Mouse (Mus musculus) lung, postnatal 0 days (tissue): ENCODE results near the gene Gm17087. TPM values are rescaled to one million over a fixed set of nuclear protein-coding genes. Genes with fewer than 3 reads are reported as not detected.

Experiments used
- ATAC-seq: fragments of 200-750 bp; cut with Nextera tagmentation; 2 replicates; pipeline ENCODE4 v1.8.0; 2017; ENCODE audit warnings: moderate library complexity
- DNase-seq: peaks from one replicate; pipeline ENCODE4 v3.0.0-alpha.2; 2016; ENCODE audit warnings: low spot score
- H3K27ac ChIP-seq: fragments of 300-500 bp; sonication (generic); 2 replicates; pipeline ENCODE4 v1.5.1; 2014; ENCODE audit warnings: antibody characterized with exemption, mild to moderate bottlenecking, low read length, mixed read lengths
- H3K27me3 ChIP-seq: fragments of 300-500 bp; sonication (generic); replicated peaks from 2 replicates; pipeline ENCODE4 v1.6.1; 2014; ENCODE audit warnings: low read length, mixed read lengths; ENCODE audit not compliant: insufficient read depth
- H3K36me3 ChIP-seq: fragments of 300-500 bp; sonication (generic); 2 replicates; pipeline ENCODE4 v1.6.1; 2014; ENCODE audit warnings: low read length, mixed read lengths; ENCODE audit not compliant: insufficient read depth
- H3K4me1 ChIP-seq: fragments of 300-500 bp; sonication (generic); 2 replicates; pipeline ENCODE4 v1.6.1; 2014; ENCODE audit warnings: antibody characterized with exemption, low read depth, low read length, mixed read lengths; ENCODE audit not compliant: insufficient read depth
- H3K4me2 ChIP-seq: fragments of 300-500 bp; sonication (generic); replicated peaks from 2 replicates; pipeline ENCODE4 v1.6.1; 2014; ENCODE audit warnings: low read depth, mild to moderate bottlenecking, low read length, moderate library complexity, mixed read lengths
- H3K4me3 ChIP-seq: fragments of 300-500 bp; sonication (generic); 2 replicates; pipeline ENCODE4 v1.5.1; 2014; ENCODE audit warnings: low read depth, low read length
- H3K9ac ChIP-seq: fragments of 300-500 bp; sonication (generic); replicated peaks from 2 replicates; pipeline ENCODE4 v1.6.1; 2014; ENCODE audit warnings: low read depth, mild to moderate bottlenecking
- H3K9me3 ChIP-seq: fragments of 300-500 bp; sonication (generic); 2 replicates; pipeline ENCODE4 v1.6.1; 2016; ENCODE audit warnings: low read length, mixed read lengths
- CTCF ChIP-seq: IDR thresholded peaks from 2 replicates; pipeline ENCODE4 v1.5.1; 2016; ENCODE audit warnings: antibody characterized with exemption, mild to moderate bottlenecking
- EP300 ChIP-seq: IDR thresholded peaks from 2 replicates; pipeline ENCODE4 v1.6.1; 2016; ENCODE audit warnings: antibody characterized with exemption, mild to moderate bottlenecking, control low read depth
- WGBS: fragments of 180-500 bp; shearing (Covaris S2); extraction: QIAGEN DNeasy Blood & Tissue Kit; methylation state at CpG from one replicate; pipeline ENCODE4 v1.1.7; 2014; 5-methylcytosine and 5-hydroxymethylcytosine counted together
- polyA plus RNA-seq: library from polyadenylated mRNA; unstranded; fragments of >200 nt; fragmentation: Nextera tagmentation; extraction: Ambion mirVana; gene quantifications from 2 replicates; pipeline ENCODE4 v1.2.1, GENCODE M21; 2015

Gm17087 gene
- polyA plus RNA-seq, 1 experiment from 2014 or later = not detected

DNA sequence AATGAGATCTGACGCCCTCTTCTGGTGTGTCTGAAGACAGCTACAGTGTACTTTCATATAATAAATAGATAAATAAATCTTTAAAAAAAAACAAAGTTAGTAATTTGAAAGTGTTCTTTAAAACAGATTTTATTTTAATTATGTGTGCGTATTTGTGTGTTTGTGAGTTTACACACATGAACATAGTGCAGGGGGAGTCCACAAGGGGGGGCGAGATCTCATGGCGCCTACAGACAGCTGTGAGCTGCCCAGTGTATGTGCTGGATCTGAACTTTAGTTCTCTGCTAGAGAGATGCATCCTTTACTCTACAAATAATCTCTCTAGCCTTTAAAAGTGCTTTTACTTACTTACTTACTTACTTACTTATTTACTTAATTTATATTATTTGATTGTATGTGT, 18.0 kb downstream of the Gm17087 start:
- no peak overlapping the region for H3K9ac ChIP-seq
- ATAC-seq (no peak), DNase-seq (no peak)
- H3K27ac ChIP-seq = no peak overlapping the region
- H3K27me3 ChIP-seq = no peaks in the 10 kb centered on the region
- H3K4me1 ChIP-seq = no peaks in the 10 kb centered on the region
- H3K36me3 ChIP-seq = no peaks in the 10 kb centered on the region
- no peaks in the 10 kb centered on the region for H3K9me3 ChIP-seq
- WGBS = 80% methylated on average over 4 of the region's 4 CpGs
- H3K4me2 ChIP-seq = no peak overlapping the region
- TF ChIP-seq CTCF (no peak), EP300 (no peak)
- H3K4me3 ChIP-seq = no peak overlapping the region

DNA sequence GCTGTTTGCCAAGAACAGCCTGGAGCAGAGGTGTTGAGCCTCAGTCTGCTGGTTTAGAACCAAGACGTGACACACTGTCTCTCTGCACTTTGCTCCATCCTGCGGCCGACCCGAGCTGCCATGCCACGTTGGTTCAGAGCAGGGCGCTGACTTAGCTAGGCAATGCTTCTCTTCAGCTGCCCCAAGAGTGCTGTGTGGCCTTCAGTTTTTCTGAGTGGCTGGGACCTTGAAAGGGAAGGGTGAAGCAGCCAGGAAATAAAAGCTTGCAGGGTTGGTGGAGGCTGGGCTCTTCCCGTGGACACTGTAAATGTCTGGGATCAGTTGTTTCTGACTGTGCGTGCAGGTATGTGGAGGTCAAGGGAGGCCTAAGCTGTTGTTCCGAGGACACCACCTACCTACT, 20.4 kb downstream of the Gm17087 start:
- DNase-seq = no peak
- ATAC-seq = no peak
- Histone ChIP-seq H3K4me1 (no peaks in the 10 kb centered on the region), H3K9ac (no peak overlapping the region), H3K4me3 (no peak overlapping the region), H3K27ac (no peak overlapping the region), H3K27me3 (no peaks in the 10 kb centered on the region), H3K9me3 (no peaks in the 10 kb centered on the region), H3K4me2 (no peak overlapping the region), H3K36me3 (no peaks in the 10 kb centered on the region)
- TF ChIP-seq CTCF (no peak), EP300 (no peak)
- 81% methylated on average over 9 of the region's 9 CpGs for WGBS

DNA sequence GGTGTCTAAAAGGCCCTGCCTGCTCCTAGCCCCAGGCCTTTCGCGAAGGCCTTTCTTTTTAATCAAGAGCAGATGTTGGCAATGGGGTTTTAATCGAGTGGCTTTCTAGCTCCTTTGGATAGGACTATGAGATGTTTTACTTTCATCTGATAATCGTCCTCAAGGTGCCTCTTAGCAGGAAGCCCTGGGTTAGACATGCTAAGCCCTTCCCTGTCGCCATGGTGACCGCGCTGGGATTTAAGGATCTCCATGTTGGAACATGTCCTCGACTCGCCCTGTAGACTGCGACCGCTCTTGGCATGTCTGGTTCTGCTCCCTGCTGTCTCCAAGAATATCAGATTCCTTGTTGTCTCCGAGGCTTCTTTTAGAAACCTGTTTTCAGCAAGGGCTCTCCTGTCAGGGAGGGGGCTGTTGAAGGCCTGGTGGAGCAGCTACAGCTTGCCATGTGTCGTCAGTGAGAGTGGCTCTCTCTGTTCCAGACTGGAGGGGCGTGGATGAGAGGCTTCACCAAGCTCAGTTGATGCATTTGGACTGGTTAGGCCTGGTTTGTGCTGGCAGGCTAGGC, 24.7 kb downstream of the Gm17087 start:
- no peaks in the 10 kb centered on the region for H3K4me1 ChIP-seq
- H3K36me3 ChIP-seq = no peaks in the 10 kb centered on the region
- ATAC-seq (no peak), DNase-seq (no peak)
- TF ChIP-seq CTCF = no peak
- TF ChIP-seq EP300 = no peak
- no peak overlapping the region for H3K9ac ChIP-seq
- H3K27me3 ChIP-seq = no peaks in the 10 kb centered on the region
- no peak overlapping the region for H3K4me2 ChIP-seq
- 68% methylated on average over 14 of the region's 14 CpGs for WGBS
- H3K4me3 ChIP-seq = no peak overlapping the region
- H3K9me3 ChIP-seq = no peaks in the 10 kb centered on the region
- H3K27ac ChIP-seq = no peak overlapping the region

DNA sequence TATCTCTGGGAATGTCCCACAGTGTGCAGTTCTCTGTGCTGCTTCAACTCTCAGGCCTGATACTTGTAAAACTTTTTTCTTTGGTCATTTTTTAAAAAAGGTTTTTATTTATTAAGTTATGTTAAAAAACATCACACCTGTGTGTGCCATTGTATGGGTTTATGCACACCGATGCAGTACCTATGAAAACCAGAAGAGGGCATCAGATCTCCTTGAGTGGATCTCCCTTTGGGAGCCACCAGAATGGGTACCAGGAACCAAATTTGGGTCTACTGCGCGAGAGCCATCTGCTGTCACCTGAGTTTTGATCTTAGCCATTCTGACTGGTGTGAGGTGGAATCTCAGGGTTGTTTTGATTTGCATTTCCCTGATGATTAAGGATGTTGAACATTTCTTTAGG, 28.6 kb downstream of the Gm17087 start:
- Histone ChIP-seq H3K9ac (no peak overlapping the region), H3K4me3 (no peak overlapping the region), H3K9me3 (no peaks in the 10 kb centered on the region), H3K4me1 (no peaks in the 10 kb centered on the region), H3K4me2 (no peak overlapping the region), H3K36me3 (no peaks in the 10 kb centered on the region), H3K27me3 (no peaks in the 10 kb centered on the region), H3K27ac (no peak overlapping the region)
- DNase-seq = no peak
- no peak for ATAC-seq
- 73% methylated on average over 3 of the region's 3 CpGs for WGBS
- TF ChIP-seq CTCF = peak; percentile 41
- no peak for TF ChIP-seq EP300

DNA sequence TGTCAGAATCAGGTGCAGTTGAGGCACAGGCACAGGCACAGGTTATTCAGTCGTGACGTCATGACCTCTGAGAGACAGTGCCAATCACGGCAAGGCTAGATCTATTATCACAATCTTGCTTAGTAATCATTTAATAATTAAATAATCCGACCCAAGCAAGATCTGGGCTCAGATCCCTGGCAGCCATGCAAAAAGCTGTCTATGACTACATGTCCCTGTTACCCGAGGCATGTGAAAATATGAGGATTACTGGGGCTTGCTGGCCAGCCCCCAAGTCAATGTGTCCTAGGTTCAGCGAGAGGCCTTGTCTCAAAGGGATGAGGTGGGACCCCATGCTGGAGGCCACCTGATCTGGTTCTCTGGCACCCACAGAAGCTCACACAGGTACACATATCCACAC, 30.2 kb downstream of the Gm17087 start:
- Histone ChIP-seq H3K4me3 (no peak overlapping the region), H3K36me3 (no peaks in the 10 kb centered on the region), H3K9ac (no peak overlapping the region), H3K27ac (no peak overlapping the region), H3K27me3 (no peaks in the 10 kb centered on the region), H3K4me1 (no peaks in the 10 kb centered on the region), H3K9me3 (no peaks in the 10 kb centered on the region), H3K4me2 (no peak overlapping the region)
- DNase-seq (no peak), ATAC-seq (no peak)
- TF ChIP-seq CTCF (no peak), EP300 (no peak)
- WGBS = 68% methylated on average over 6 of the region's 6 CpGs

DNA sequence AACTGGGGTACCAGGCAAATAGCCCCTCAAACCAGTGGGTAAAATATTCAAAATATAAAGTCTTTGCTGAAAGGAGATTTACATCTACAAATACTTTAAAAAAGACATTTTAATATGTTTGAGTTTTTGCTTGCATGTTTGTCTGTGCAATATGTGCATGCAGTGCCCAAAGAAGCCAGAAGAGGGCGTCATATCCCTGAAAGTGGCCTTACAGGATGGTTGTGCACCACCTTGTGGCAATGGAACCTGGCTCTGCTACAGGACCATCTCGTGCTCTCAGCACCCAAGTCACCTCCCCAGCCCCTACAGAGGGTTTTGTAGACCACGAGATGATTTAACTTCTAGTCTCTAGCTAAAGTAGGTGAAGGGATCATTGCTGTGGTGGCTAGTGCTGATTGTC, 32.9 kb downstream of the Gm17087 start:
- Histone ChIP-seq H3K4me1 (no peaks in the 10 kb centered on the region), H3K27ac (no peak overlapping the region), H3K9ac (no peak overlapping the region), H3K4me2 (no peak overlapping the region), H3K4me3 (no peak overlapping the region), H3K9me3 (no peaks in the 10 kb centered on the region), H3K27me3 (no peaks in the 10 kb centered on the region), H3K36me3 (no peaks in the 10 kb centered on the region)
- no peak for DNase-seq
- 39% methylated on average over 3 of the region's 3 CpGs for WGBS
- no peak for ATAC-seq
- TF ChIP-seq EP300 = no peak
- peak; percentile 39 for TF ChIP-seq CTCF

DNA sequence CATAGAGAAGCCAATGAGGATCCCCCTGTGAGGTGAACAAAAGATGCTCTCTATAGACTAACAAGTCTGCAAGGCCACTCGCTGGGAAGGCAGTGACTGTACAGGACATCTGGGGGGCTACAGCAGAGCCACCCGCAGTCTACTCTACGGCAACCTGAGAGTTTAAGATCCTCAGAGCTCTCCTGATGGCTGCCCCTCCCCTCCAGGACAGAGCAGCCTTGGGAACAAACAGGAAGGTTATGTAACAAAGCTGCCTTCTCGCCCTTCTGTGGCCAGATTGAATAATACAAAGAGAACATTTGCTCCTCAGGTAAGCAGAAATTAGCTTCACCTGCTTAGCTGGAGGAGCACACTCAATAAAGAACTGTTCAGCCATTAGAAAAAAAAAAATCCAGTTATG, 34.1 kb downstream of the Gm17087 start:
- Histone ChIP-seq H3K9ac (no peak overlapping the region), H3K4me1 (no peaks in the 10 kb centered on the region), H3K4me2 (no peak overlapping the region), H3K36me3 (no peaks in the 10 kb centered on the region), H3K9me3 (no peaks in the 10 kb centered on the region), H3K4me3 (no peak overlapping the region), H3K27ac (no peak overlapping the region), H3K27me3 (no peaks in the 10 kb centered on the region)
- WGBS = 68% methylated on average over 4 of the region's 4 CpGs
- no peak for DNase-seq
- ATAC-seq = no peak
- no peak for TF ChIP-seq CTCF
